Mouse (Mus musculus): ENCODE data around the gene Tbc1d15. TPM values are rescaled to one million over a fixed set of nuclear protein-coding genes. Genes with fewer than 3 reads are reported as not detected.

Tbc1d15 gene
- total RNA-seq, 2 experiments from 2014 or later, result 30.3 to 57.4 TPM

- ATAC-seq (ENCODE audit: poor library complexity, severe bottlenecking), result peak; percentile 86
These were observed 80.5 kb downstream of the Tbc1d15 start for GRCm38 (mm10) chr10:115170496-115171350.

GRCm38 (mm10) chr10:115169410-115169809, 81.9 kb downstream of the Tbc1d15 start:
- no peak for ATAC-seq (ENCODE audit: poor library complexity, severe bottlenecking)

GRCm38 (mm10) chr10:115160289-115160688, 91.0 kb downstream of the Tbc1d15 start:
- no peak for ATAC-seq (ENCODE audit: poor library complexity, severe bottlenecking)

Other genes with a start within 250 kb of the Tbc1d15 start
- gene Tph2, start 66.4 kb downstream of the Tbc1d15 start, total RNA-seq (2015), result not detected in 2 replicates
- gene Tph2, start 66.4 kb downstream of the Tbc1d15 start, total RNA-seq (2017), result not detected in 2 replicates
- 88.2 and 97.4 TPM in 2 replicates for gene Rab21, start 64.1 kb upstream of the Tbc1d15 start, total RNA-seq (2015)
- gene Rab21, start 64.1 kb upstream of the Tbc1d15 start, total RNA-seq (2017), result 49.3 and 53.4 TPM in 2 replicates
- gene Tmem19, start 111.0 kb upstream of the Tbc1d15 start, total RNA-seq (2015), result 16.6 and 22.8 TPM in 2 replicates
- 20.2 and 25.6 TPM in 2 replicates for gene Tmem19, start 111.0 kb upstream of the Tbc1d15 start, total RNA-seq (2017)
- gene Thap2, start 133.0 kb upstream of the Tbc1d15 start, total RNA-seq (2015), result 5.5 and 5.8 TPM in 2 replicates
- 5.6 and 5.7 TPM in 2 replicates for gene Thap2, start 133.0 kb upstream of the Tbc1d15 start, total RNA-seq (2017)
- gene Zfc3h1, start 133.5 kb upstream of the Tbc1d15 start, total RNA-seq (2015), result 56.7 and 65.8 TPM in 2 replicates
- gene Zfc3h1, start 133.5 kb upstream of the Tbc1d15 start, total RNA-seq (2017), result 46.7 and 47.7 TPM in 2 replicates

All from megakaryocyte, adult 5-6 weeks (primary cell).